Comparison of ENCODE assay signal across 9 mouse cellular contexts in the genomic region with DNA sequence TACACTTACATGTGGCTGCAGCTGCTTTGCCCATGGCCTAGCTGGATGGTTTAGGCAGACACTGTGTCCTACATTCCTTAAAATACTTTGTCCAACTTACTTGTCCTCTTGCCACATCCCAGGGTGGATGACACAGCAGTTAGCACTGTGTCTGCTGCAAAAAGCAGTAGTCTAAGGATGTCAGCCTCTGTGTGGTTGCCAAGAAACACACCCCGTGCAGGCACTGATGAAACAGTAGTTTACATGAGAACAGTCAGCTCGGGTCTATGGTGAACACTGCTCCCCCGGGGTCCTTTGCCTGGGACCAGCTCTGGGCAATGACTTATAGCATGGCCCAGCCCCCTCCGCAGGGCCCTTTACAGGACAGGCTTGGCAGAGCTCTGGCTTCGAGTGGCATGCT. TPM values are rescaled to one million over a fixed set of nuclear protein-coding genes. Genes with fewer than 3 reads are reported as not detected.
A peak's percentile ranks its signal among the peaks of the same experiment; 100 is the strongest.
DNase-seq lines count a peak whose midpoint lies in the region; ATAC-seq lines count a peak whose summit lies in the region.
"Had no signal": no experiment of that assay in that cellular context is flagged by ENCODE, and none has a peak within 500 bp of the region (broad histone marks: within the 10 kb centered on the region; RNA-seq: fewer than 3 reads in every experiment).

No protein-coding gene starts in this region.

- H3K27me3 ChIP-seq in intestine, embryonic 16.5 days (replicated peaks; ENCODE audit: control insufficient read depth, insufficient read depth, low read length) = no peaks in the 10 kb centered on the region

- no peaks in the 10 kb centered on the region for H3K36me3 ChIP-seq in intestine, embryonic 16.5 days (ENCODE audit: control insufficient read depth, insufficient read depth, low read length)
- H3K36me3 ChIP-seq: embryonic facial prominence, embryonic 10.5 days had no signal

- DNase-seq in frontal cortex, postnatal 10 days (ENCODE audit: low spot score in 2 of 2) = no peak
- DNase-seq in kidney, postnatal 10 days = peak; percentile 34
- no peak for DNase-seq in kidney, adult 11 months
- peak; percentile 66 for DNase-seq in Muller cell, postnatal 12 days (ENCODE audit: inconsistent ontology term)
- no peak for DNase-seq in natural killer cell, adult 2 months (ENCODE audit: low spot score in 2 of 2)

- H3K4me2 ChIP-seq in intestine, embryonic 16.5 days (ENCODE audit: low read depth, low read length) = no peak overlapping the region

- H3K4me1 ChIP-seq in intestine, embryonic 16.5 days (ENCODE audit: control insufficient read depth, insufficient read depth, low read length) = peaks cover 35% of the 10 kb centered on the region

- H3K4me3 ChIP-seq in intestine, embryonic 16.5 days (ENCODE audit: low read length) = no peak overlapping the region
- H3K4me3 ChIP-seq: embryonic facial prominence, embryonic 10.5 days had no signal

- WGBS in intestine, embryonic 16.5 days = 46% methylated on average over 5 of the region's 5 CpGs

- 0 out of 2 replicates have a peak overlapping the region, but pooled peaks have one; percentile 15 for H3K9ac ChIP-seq in intestine, embryonic 16.5 days (ENCODE audit: low read depth, low read length)

- H3K27ac ChIP-seq in intestine, embryonic 16.5 days (ENCODE audit: low read length) = peak overlapping the region; percentile 83; the same call in 1 of the 2 replicates
- H3K27ac ChIP-seq: embryonic facial prominence, embryonic 10.5 days had no signal

- no peaks in the 10 kb centered on the region for H3K9me3 ChIP-seq in intestine, embryonic 16.5 days (ENCODE audit: control insufficient read depth, low read length)
- H3K9me3 ChIP-seq: embryonic facial prominence, embryonic 10.5 days had no signal

- ATAC-seq in frontal cortex, adult (ENCODE audit: low TSS enrichment) = peak; percentile 82
- no peak for ATAC-seq in intestine, embryonic 16.5 days
- no peak; the same call in 1 of the 2 replicates for ATAC-seq in cerebellum, adult (ENCODE audit: insufficient number of reproducible peaks, low FRiP score, low TSS enrichment)

RNA-seq across cellular contexts. Expression of gene Tgm2, which starts 52.9 kb away (rescaled TPM):
- polyA plus RNA-seq in intestine, embryonic 16.5 days (2015; fragmentation: Nextera tagmentation; extraction: Ambion mirVana) = 94.9 and 96.5 TPM in 2 replicates

Comparison
In these comparisons a context has a peak if more than half of its experiments do, and no peak if none do; other contexts are left out.
1. DNase-seq: peak in kidney, postnatal 10 days (single experiment) and Muller cell, postnatal 12 days (single experiment); none in frontal cortex, postnatal 10 days (0 of 2), kidney, adult 11 months (single experiment) and natural killer cell, adult 2 months (0 of 2).